Mouse (Mus musculus) hindbrain, embryonic 11.5 days (tissue): ENCODE data around the gene Sema5b. TPM values are rescaled to one million over a fixed set of nuclear protein-coding genes. Genes with fewer than 3 reads are reported as not detected.

ENCODE experiments used
- ATAC-seq: fragments of 200-750 bp; cut with Nextera tagmentation; 2 replicates; pipeline ENCODE4 v1.8.0; 2017; ENCODE audit warnings: mild to moderate bottlenecking, moderate TSS enrichment, moderate library complexity; ENCODE audit not compliant: low FRiP score
- DNase-seq: peaks from one replicate; pipeline ENCODE4 v3.0.0-alpha.2; 2015; ENCODE audit warnings: low spot score
- H3K27ac ChIP-seq: fragments of 300-500 bp; sonication (generic); 2 replicates; pipeline ENCODE4 v1.5.1; 2014; ENCODE audit warnings: mild to moderate bottlenecking, low read depth, low read length
- H3K27me3 ChIP-seq: fragments of 300-500 bp; sonication (generic); 2 replicates; pipeline ENCODE4 v1.6.1; 2014; ENCODE audit warnings: mild to moderate bottlenecking, low read length, moderate library complexity, mixed read lengths; ENCODE audit not compliant: control insufficient read depth, insufficient read depth
- H3K36me3 ChIP-seq: fragments of 300-500 bp; sonication (generic); 2 replicates; pipeline ENCODE4 v1.6.1; 2014; ENCODE audit warnings: mild to moderate bottlenecking, low read length, moderate library complexity, mixed read lengths; ENCODE audit not compliant: control insufficient read depth, insufficient read depth
- H3K4me1 ChIP-seq: fragments of 300-500 bp; sonication (generic); replicated peaks from 2 replicates; pipeline ENCODE4 v1.6.1; 2014; ENCODE audit warnings: low read length, mixed read lengths; ENCODE audit not compliant: control insufficient read depth, insufficient read depth
- H3K4me2 ChIP-seq: fragments of 300-500 bp; sonication (generic); replicated peaks from 2 replicates; pipeline ENCODE4 v1.6.1; 2014; ENCODE audit warnings: mild to moderate bottlenecking, low read depth, low read length
- H3K4me3 ChIP-seq: fragments of 300-500 bp; sonication (generic); 2 replicates; pipeline ENCODE4 v1.5.1; 2014; ENCODE audit warnings: low read depth, low read length
- H3K9ac ChIP-seq: fragments of 300-500 bp; sonication (generic); 2 replicates; pipeline ENCODE4 v1.6.1; 2014; ENCODE audit warnings: low read depth, low read length
- H3K9me3 ChIP-seq: fragments of 300-500 bp; sonication (generic); 2 replicates; pipeline ENCODE4 v1.6.1; 2016; ENCODE audit warnings: low read length; ENCODE audit not compliant: control insufficient read depth
- WGBS: fragments of 180-500 bp; shearing (Covaris S2); extraction: QIAGEN DNeasy Blood & Tissue Kit; methylation state at CpG from one replicate; pipeline ENCODE4 v1.1.7; 2014; 5-methylcytosine and 5-hydroxymethylcytosine counted together
- polyA plus RNA-seq: library from polyadenylated mRNA; unstranded; fragments of >200 nt; fragmentation: Nextera tagmentation; extraction: Ambion mirVana; gene quantifications from 2 replicates; pipeline ENCODE4 v1.2.1, GENCODE M21; 2014

The Sema5b gene
- polyA plus RNA-seq, 1 experiment from 2014 or later: 30.1 TPM

- Histone ChIP-seq H3K9me3 (no peaks in the 10 kb centered on the region), H3K27ac (no peak overlapping the region), H3K36me3 (no peaks in the 10 kb centered on the region), H3K4me1 (0 out of 2 replicates have a peak, but pooled peaks cover 3% of the 10 kb centered on the region), H3K27me3 (no peaks in the 10 kb centered on the region), H3K9ac (no peak overlapping the region), H3K4me2 (no peak overlapping the region), H3K4me3 (no peak overlapping the region)
- DNase-seq (no peak), ATAC-seq (no peak)
- 74% methylated on average over 20 of the region's 20 CpGs for WGBS
These were observed 63.0 kb downstream of the Sema5b start for GRCm38 (mm10) chr16:35603729-35604522.

DNA sequence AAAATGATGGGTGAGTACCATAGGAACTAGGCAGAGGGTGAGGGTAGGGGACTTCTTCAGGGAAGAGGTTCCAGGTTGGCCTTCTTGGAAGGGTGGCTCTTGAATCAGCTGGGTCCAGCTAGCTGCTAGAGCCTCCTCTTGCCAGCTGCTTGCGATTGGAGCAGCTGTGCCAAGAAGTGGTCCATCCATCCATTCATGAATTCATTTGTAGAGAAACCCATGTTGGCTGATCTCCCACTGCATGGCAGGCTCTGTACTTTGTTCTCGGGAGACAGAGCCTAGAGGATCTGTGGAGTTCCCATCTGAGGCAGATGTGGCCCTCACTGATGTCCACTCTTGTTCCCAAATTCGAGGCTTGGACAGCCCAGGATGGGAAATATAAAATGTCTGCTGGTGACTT, 66.3 kb downstream of the Sema5b start:
- H3K4me1 ChIP-seq: peaks cover 2% of the 10 kb centered on the region; the same call in 1 of the 2 replicates
- DNase-seq (no peak), ATAC-seq (no peak)
- H3K27ac ChIP-seq: no peak overlapping the region
- no peak overlapping the region for H3K4me3 ChIP-seq
- WGBS: 83% methylated on average over 3 of the region's 3 CpGs
- no peaks in the 10 kb centered on the region for H3K27me3 ChIP-seq
- no peaks in the 10 kb centered on the region for H3K36me3 ChIP-seq
- no peaks in the 10 kb centered on the region for H3K9me3 ChIP-seq
- H3K4me2 ChIP-seq: no peak overlapping the region
- no peak overlapping the region for H3K9ac ChIP-seq

DNA sequence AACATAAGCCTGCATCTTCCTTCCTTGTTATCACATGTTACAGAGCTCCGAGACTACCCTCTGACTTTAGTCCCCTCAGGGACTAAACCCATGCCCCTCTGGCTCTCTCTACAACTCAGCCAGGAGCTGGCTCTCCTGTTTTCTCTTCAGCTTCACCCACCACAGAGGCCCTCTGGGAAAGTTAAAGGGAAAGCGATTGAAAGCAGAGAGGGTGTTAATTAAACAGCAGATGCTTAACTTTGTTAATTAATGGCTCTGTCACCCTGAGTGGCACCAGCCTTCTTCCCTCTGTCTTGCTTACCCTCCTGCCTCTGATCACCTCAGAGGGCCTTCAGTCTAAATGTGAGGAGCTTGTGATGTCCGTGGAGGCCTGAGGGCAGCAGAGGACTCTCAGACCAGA, 67.3 kb downstream of the Sema5b start:
- Histone ChIP-seq H3K4me1 (peaks cover 2% of the 10 kb centered on the region; the same call in 1 of the 2 replicates), H3K36me3 (no peaks in the 10 kb centered on the region), H3K9ac (no peak overlapping the region), H3K27ac (no peak overlapping the region), H3K9me3 (no peaks in the 10 kb centered on the region), H3K4me2 (no peak overlapping the region), H3K4me3 (no peak overlapping the region), H3K27me3 (no peaks in the 10 kb centered on the region)
- ATAC-seq (no peak), DNase-seq (no peak)
- WGBS: 48% methylated on average over 3 of the region's 3 CpGs

DNA sequence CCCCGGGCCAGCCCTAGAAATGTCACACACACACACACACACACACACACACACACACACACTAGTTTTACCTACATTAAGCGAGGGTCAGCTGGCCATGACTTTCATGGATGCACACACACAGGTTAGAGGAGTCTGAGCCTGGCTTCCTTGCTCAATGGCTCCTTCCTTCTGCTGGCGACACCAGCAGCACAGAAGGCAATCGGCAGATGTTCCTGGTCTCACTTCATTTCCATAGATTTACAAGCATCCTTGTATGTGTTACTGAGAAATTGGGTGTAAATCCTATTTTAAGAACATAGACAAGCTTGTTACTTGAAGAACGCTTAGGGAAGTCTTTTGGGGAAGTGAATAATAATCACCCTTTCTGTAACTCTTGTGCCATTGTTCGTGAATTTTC, 68.6 kb downstream of the Sema5b start:
- Histone ChIP-seq H3K27me3 (no peaks in the 10 kb centered on the region), H3K4me2 (no peak overlapping the region), H3K36me3 (no peaks in the 10 kb centered on the region), H3K9me3 (no peaks in the 10 kb centered on the region), H3K27ac (no peak overlapping the region), H3K9ac (no peak overlapping the region), H3K4me1 (peaks cover 10% of the 10 kb centered on the region), H3K4me3 (no peak overlapping the region)
- no peak for DNase-seq
- ATAC-seq: no peak
- WGBS: 67% methylated on average over 6 of the region's 6 CpGs

DNA sequence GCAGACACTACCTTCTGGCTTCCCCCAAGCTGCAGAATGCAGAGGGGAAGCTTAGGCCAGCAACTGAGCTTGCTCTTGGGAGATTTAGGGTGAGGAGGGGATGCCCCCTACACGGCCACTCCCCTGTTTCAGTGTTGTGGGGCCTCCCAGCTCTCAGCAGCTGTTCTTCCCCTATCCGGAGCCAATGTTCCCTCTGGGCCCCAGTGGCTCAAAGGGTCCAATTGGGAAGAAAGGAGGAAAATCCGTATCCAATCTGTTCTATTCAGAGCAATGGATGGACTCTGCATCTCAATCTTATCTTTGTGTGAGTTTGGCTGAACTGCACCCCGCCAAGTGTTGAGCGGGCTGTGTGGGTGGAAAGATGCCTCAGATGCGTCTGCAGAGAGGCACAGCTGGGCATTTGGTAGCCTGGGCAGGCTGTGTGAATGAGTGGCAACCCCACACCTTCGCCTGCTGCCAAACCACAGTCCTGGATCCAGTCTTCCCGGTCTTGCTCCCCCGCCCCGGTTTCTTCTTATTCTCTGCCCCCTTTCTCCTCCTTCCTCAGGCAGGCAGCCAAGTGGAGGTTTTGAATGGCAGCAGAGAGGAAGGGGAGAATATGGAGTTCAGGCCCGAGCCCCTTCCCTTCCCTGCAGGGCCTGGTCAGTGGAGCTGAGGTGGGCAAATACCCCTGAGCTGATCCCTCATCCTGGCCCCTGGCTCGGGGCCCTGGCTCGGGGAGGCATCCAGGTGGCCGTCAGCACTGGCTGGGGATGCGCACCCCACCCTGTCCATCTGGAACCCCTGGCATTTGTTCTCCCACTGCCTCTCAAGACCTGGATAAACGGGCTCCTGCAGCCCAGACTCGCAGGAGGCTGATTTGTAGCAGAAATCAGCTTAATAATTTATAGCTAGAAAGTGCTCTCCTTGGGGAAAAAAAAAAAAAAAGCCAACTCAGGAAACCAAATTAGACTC, 73.2 kb downstream of the Sema5b start:
- H3K27me3 ChIP-seq: no peaks in the 10 kb centered on the region
- H3K36me3 ChIP-seq: no peaks in the 10 kb centered on the region
- H3K4me2 ChIP-seq: no peak overlapping the region
- peaks cover 12% of the 10 kb centered on the region for H3K4me1 ChIP-seq
- H3K9me3 ChIP-seq: no peaks in the 10 kb centered on the region
- H3K27ac ChIP-seq: peak overlapping the region; percentile 81
- ATAC-seq: peak; percentile 81
- peak; percentile 51 for DNase-seq
- H3K4me3 ChIP-seq: no peak overlapping the region
- WGBS: 39% methylated on average over 17 of the region's 17 CpGs
- H3K9ac ChIP-seq: 0 out of 2 replicates have a peak overlapping the region, but pooled peaks have one; percentile 20

DNA sequence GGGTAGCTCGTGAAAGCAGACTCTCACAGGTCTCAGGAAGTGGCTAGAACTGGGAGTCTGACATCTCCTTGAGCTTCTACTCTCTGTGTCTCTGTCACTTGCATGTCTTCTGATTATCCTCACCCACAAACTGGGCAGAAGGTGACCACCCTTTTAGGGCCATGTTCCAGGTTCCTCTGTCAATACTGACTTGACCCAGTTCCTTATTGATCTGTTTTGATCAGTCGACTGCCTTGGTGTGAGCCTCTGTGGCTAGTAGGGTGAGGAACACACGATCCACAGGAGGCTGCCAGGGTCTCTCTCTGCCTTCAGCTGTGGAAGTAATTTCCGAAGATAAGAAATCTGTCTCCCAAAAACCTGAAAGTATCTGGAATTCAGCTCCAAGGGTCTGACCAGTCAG, 76.8 kb downstream of the Sema5b start:
- no peak overlapping the region for H3K4me2 ChIP-seq
- no peaks in the 10 kb centered on the region for H3K36me3 ChIP-seq
- no peak overlapping the region for H3K9ac ChIP-seq
- WGBS: 84% methylated on average over 4 of the region's 4 CpGs
- no peaks in the 10 kb centered on the region for H3K27me3 ChIP-seq
- H3K4me3 ChIP-seq: no peak overlapping the region
- no peak overlapping the region for H3K27ac ChIP-seq
- ATAC-seq (no peak), DNase-seq (no peak)
- peaks cover 12% of the 10 kb centered on the region for H3K4me1 ChIP-seq
- H3K9me3 ChIP-seq: no peaks in the 10 kb centered on the region

- no peak overlapping the region for H3K4me3 ChIP-seq
- H3K9ac ChIP-seq: no peak overlapping the region
- WGBS: 90% methylated on average over 2 of the region's 2 CpGs
- no peak overlapping the region for H3K27ac ChIP-seq
- H3K27me3 ChIP-seq: no peaks in the 10 kb centered on the region
- no peaks in the 10 kb centered on the region; the same call in 1 of the 2 replicates for H3K4me1 ChIP-seq
- no peak overlapping the region for H3K4me2 ChIP-seq
- ATAC-seq: no peak
- no peaks in the 10 kb centered on the region for H3K36me3 ChIP-seq
- no peak for DNase-seq
- H3K9me3 ChIP-seq: no peaks in the 10 kb centered on the region
These were observed 82.1 kb downstream of the Sema5b start for GRCm38 (mm10) chr16:35623026-35623425.

GRCm38 (mm10) chr16:35623986-35624385, 83.0 kb downstream of the Sema5b start:
- Histone ChIP-seq H3K4me2 (no peak overlapping the region), H3K9me3 (no peaks in the 10 kb centered on the region), H3K9ac (no peak overlapping the region; the same call in 1 of the 2 replicates), H3K27me3 (no peaks in the 10 kb centered on the region), H3K4me1 (no peaks in the 10 kb centered on the region; the same call in 1 of the 2 replicates), H3K27ac (no peak overlapping the region), H3K4me3 (no peak overlapping the region), H3K36me3 (no peaks in the 10 kb centered on the region)
- ATAC-seq (no peak), DNase-seq (no peak)
- 78% methylated on average over 7 of the region's 7 CpGs for WGBS
